Mouse (Mus musculus) CH12.LX (cell line): ENCODE measurements around the gene Kctd19.

Experiments used
- CTCF ChIP-seq, 2 experiments: IDR thresholded peaks in 1 of 2; conservative IDR thresholded peaks in 1 of 2; 2 replicates each; pipeline ENCODE4 v1.5.1; 2011 to 2012; ENCODE audit warnings: low read depth in 2 of 2, low read length in 2 of 2, improper control_type of control experiment in 1 of 2, inconsistent platforms in 1 of 2, mild to moderate bottlenecking in 1 of 2, moderate library complexity in 1 of 2
- ELF1 ChIP-seq: IDR thresholded peaks from 2 replicates; pipeline ENCODE4 v1.6.1; 2014; ENCODE audit warnings: low read depth, mild to moderate bottlenecking, inconsistent platforms, low read length, improper control_type of control experiment
- EP300 ChIP-seq: IDR thresholded peaks from 2 replicates; pipeline ENCODE4 v1.6.1; 2011; ENCODE audit warnings: low read length, improper control_type of control experiment
- POLR2A ChIP-seq: IDR thresholded peaks from 2 replicates; pipeline ENCODE4 v1.6.1; 2011; ENCODE audit warnings: low read depth, mild to moderate bottlenecking, improper control_type of control experiment, low read length
- USF1 ChIP-seq: IDR thresholded peaks from 2 replicates; pipeline ENCODE4 v1.6.1; 2014; ENCODE audit warnings: low read depth, mild to moderate bottlenecking, inconsistent platforms, low read length, improper control_type of control experiment

- TF ChIP-seq USF1 (no peak), CTCF (conservative IDR thresholded peaks at IDR 0.05 in 1 of 2, IDR thresholded peaks at IDR 0.05 in 1 of 2; ENCODE audit: low read depth in 2 of 2, low read length in 2 of 2) (no peak), EP300 (no peak), POLR2A (no peak), ELF1 (no peak)
Observed at GRCm38 (mm10) chr8:105437078-105437748, 23.9 kb upstream of the Kctd19 start.
